Mouse (Mus musculus) intestine, postnatal 0 days (tissue): ENCODE measurements at regions not wholly inside any gene's neighbourhood (a gene's known extent, or its start where the extent isn't known, plus 50 kb on each side); places are given as distances from the start of the nearest gene placed in this dataset.

ENCODE experiments used
- ATAC-seq: fragments of 200-750 bp; cut with Nextera tagmentation; 2 replicates; pipeline ENCODE4 v1.8.0; 2017; ENCODE audit warnings: mild to moderate bottlenecking, moderate TSS enrichment, moderate library complexity
- H3K27ac ChIP-seq: fragments of 300-500 bp; sonication (generic); 2 replicates; pipeline ENCODE4 v1.5.1; 2014; ENCODE audit warnings: mild to moderate bottlenecking, low read depth, low read length, moderate library complexity
- H3K27me3 ChIP-seq: fragments of 300-500 bp; sonication (generic); replicated peaks from 2 replicates; pipeline ENCODE4 v1.6.1; 2014; ENCODE audit warnings: low read length, mixed read lengths; ENCODE audit not compliant: control insufficient read depth, insufficient read depth
- H3K36me3 ChIP-seq: fragments of 300-500 bp; sonication (generic); 2 replicates; pipeline ENCODE4 v1.6.1; 2014; ENCODE audit warnings: mild to moderate bottlenecking, moderate library complexity; ENCODE audit not compliant: control insufficient read depth, insufficient read depth
- H3K4me1 ChIP-seq: fragments of 300-500 bp; sonication (generic); replicated peaks from 2 replicates; pipeline ENCODE4 v1.6.1; 2014; ENCODE audit warnings: antibody characterized with exemption, low read length, mixed read lengths; ENCODE audit not compliant: control insufficient read depth, insufficient read depth
- H3K4me2 ChIP-seq: fragments of 300-500 bp; sonication (generic); replicated peaks from 2 replicates; pipeline ENCODE4 v1.6.1; 2014; ENCODE audit warnings: low read depth, mild to moderate bottlenecking, moderate library complexity
- H3K4me3 ChIP-seq: fragments of 300-500 bp; sonication (generic); 2 replicates; pipeline ENCODE4 v1.5.1; 2014; ENCODE audit warnings: low read depth, low read length
- H3K9ac ChIP-seq: fragments of 300-500 bp; sonication (generic); 2 replicates; pipeline ENCODE4 v1.6.1; 2014; ENCODE audit warnings: mild to moderate bottlenecking, low read depth, low read length
- H3K9me3 ChIP-seq: fragments of 300-500 bp; sonication (generic); 2 replicates; pipeline ENCODE4 v1.6.1; 2016; ENCODE audit warnings: mixed run types; ENCODE audit not compliant: control insufficient read depth
- CTCF ChIP-seq: sonication (generic); IDR thresholded peaks from 2 replicates; pipeline ENCODE4 v1.5.1; 2016; ENCODE audit warnings: low read depth, mild to moderate bottlenecking, control low read depth, antibody characterized with exemption, moderate library complexity
- WGBS: fragments of 180-500 bp; shearing (Covaris S2); extraction: QIAGEN DNeasy Blood & Tissue Kit; methylation state at CpG from one replicate; pipeline ENCODE4 v1.1.7; 2014; 5-methylcytosine and 5-hydroxymethylcytosine counted together

GRCm38 (mm10) chr6:94390403-94390802 is 106.7 kb upstream of the Magi1 start:
- Histone ChIP-seq H3K4me3 (no peak overlapping the region), H3K4me1 (peaks cover 4% of the 10 kb centered on the region; the same call in 1 of the 2 replicates), H3K9ac (no peak overlapping the region), H3K36me3 (no peaks in the 10 kb centered on the region), H3K27me3 (no peaks in the 10 kb centered on the region), H3K4me2 (peak overlapping the region; percentile 43), H3K27ac (peak overlapping the region; percentile 86), H3K9me3 (no peaks in the 10 kb centered on the region)
- 26% methylated on average over 2 of the region's 2 CpGs for WGBS
- ATAC-seq, result peak; percentile 83
- no peak for TF ChIP-seq CTCF

DNA sequence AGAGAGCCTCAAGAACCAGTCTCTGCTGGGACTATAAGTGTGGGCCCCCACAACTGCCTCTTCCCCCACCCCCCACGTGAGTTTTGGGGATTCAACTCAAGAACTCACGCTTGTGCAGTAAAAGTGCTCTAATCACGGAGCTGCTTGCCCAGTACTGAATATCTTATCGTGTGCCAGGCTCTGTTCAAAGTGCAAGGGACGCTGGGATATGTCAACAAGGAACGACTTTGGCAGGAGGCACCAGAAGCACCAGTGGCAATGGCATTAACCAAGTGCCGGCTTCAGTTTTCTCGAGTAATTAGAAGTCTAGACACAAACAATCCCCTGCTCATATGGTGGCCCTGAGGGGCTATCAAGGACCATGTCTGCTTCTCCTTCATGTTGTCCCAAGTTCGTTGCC is 106.0 kb upstream of the Magi1 start:
- ATAC-seq, result peak; percentile 62
- Histone ChIP-seq H3K9me3 (no peaks in the 10 kb centered on the region), H3K4me1 (peaks cover 4% of the 10 kb centered on the region; the same call in 1 of the 2 replicates), H3K27me3 (no peaks in the 10 kb centered on the region), H3K4me3 (no peak overlapping the region), H3K36me3 (no peaks in the 10 kb centered on the region), H3K9ac (no peak overlapping the region), H3K27ac (peak overlapping the region; percentile 86), H3K4me2 (peak overlapping the region; percentile 43)
- no peak for TF ChIP-seq CTCF
- WGBS, result 38% methylated on average over 9 of the region's 9 CpGs

DNA sequence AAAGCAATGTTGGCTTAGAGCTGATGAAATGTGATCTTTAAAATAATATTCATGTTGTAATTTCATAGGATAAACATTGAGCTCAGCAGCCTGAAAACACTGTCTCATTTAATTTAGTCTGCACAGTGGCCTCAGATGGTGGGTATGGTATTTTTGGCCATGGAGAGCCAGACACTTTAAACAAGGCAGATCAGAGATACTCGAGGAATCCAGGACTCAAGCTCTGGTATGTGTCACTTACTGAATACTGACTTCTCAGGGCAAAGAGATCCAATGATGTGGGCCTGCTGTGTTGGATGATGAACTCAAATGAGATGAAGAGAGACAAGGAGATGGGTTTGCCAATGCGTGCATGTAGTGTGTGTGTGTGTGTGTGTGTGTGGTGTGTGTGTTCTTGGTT is 103.9 kb upstream of the Magi1 start:
- H3K36me3 ChIP-seq, result no peaks in the 10 kb centered on the region
- no peak for TF ChIP-seq CTCF

GRCm38 (mm10) chr6:94385531-94385930 is 101.8 kb upstream of the Magi1 start:
- H3K27ac ChIP-seq, result no peak overlapping the region
- no peak for ATAC-seq
- H3K9me3 ChIP-seq, result no peaks in the 10 kb centered on the region
- no peak overlapping the region for H3K9ac ChIP-seq
- H3K36me3 ChIP-seq, result no peaks in the 10 kb centered on the region
- no peak overlapping the region for H3K4me3 ChIP-seq
- H3K4me1 ChIP-seq, result no peaks in the 10 kb centered on the region; the same call in 1 of the 2 replicates
- H3K27me3 ChIP-seq, result no peaks in the 10 kb centered on the region
- no peak for TF ChIP-seq CTCF
- H3K4me2 ChIP-seq, result no peak overlapping the region
- WGBS, result 24% methylated on average over 2 of the region's 2 CpGs

More for the DNA sequence above, 103.9 kb upstream of the Magi1 start:
- no peak overlapping the region for H3K4me3 ChIP-seq
- H3K27ac ChIP-seq, result no peak overlapping the region
- H3K4me2 ChIP-seq, result no peak overlapping the region
- no peak overlapping the region for H3K9ac ChIP-seq
- 50% methylated on average over 2 of the region's 2 CpGs for WGBS
- no peaks in the 10 kb centered on the region for H3K9me3 ChIP-seq
- peaks cover under 1% of the 10 kb centered on the region; the same call in 1 of the 2 replicates for H3K4me1 ChIP-seq
- no peaks in the 10 kb centered on the region for H3K27me3 ChIP-seq
- ATAC-seq, result no peak

- H3K4me1 ChIP-seq, result no peaks in the 10 kb centered on the region
- H3K36me3 ChIP-seq, result no peaks in the 10 kb centered on the region
- no peak overlapping the region for H3K9ac ChIP-seq
- H3K27me3 ChIP-seq, result no peaks in the 10 kb centered on the region
- H3K4me3 ChIP-seq, result no peak overlapping the region
- peak; percentile 53; the same call in 1 of the 2 replicates for ATAC-seq
- WGBS, result 69% methylated on average over 2 of the region's 2 CpGs
- no peak overlapping the region for H3K27ac ChIP-seq
- H3K4me2 ChIP-seq, result no peak overlapping the region
- TF ChIP-seq CTCF, result no peak
- H3K9me3 ChIP-seq, result no peaks in the 10 kb centered on the region
Measured at GRCm38 (mm10) chr6:94369991-94370390, 86.3 kb upstream of the Magi1 start.

DNA sequence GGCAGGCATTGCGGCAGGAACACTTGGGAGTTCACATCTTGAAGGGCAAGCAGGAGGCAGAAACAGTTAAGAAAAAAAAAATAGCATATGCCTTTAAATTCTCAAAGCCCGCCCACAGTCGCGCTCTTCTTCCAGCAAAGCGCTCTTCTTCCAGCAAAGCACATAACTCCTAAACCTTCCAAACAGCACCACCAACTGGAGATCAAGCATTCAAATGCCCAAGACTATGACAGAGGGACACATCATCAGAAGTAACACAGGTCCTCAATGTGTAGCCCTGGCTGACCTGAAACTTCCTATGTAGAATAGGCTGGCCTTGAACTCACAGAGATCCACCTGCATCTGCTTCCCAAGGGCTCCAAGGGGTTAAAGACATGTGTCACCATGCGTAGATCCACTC is 80.2 kb upstream of the Magi1 start:
- no peaks in the 10 kb centered on the region for H3K4me1 ChIP-seq
- 75% methylated on average over 6 of the region's 6 CpGs for WGBS
- H3K36me3 ChIP-seq, result no peaks in the 10 kb centered on the region
- H3K9ac ChIP-seq, result no peak overlapping the region
- no peak overlapping the region for H3K4me3 ChIP-seq
- H3K27ac ChIP-seq, result no peak overlapping the region
- H3K4me2 ChIP-seq, result no peak overlapping the region
- H3K9me3 ChIP-seq, result no peaks in the 10 kb centered on the region
- no peaks in the 10 kb centered on the region for H3K27me3 ChIP-seq
- ATAC-seq, result no peak
- peak; percentile 55 for TF ChIP-seq CTCF

GRCm38 (mm10) chr6:94362626-94363025 is 78.9 kb upstream of the Magi1 start:
- Histone ChIP-seq H3K9ac (no peak overlapping the region), H3K27me3 (no peaks in the 10 kb centered on the region), H3K4me2 (no peak overlapping the region), H3K9me3 (no peaks in the 10 kb centered on the region), H3K4me1 (no peaks in the 10 kb centered on the region), H3K36me3 (no peaks in the 10 kb centered on the region), H3K4me3 (no peak overlapping the region), H3K27ac (no peak overlapping the region)
- no peak for ATAC-seq
- TF ChIP-seq CTCF, result no peak
